Mouse (Mus musculus) heart, adult 8-10 months (tissue): ENCODE data around the gene Nek3. TPM values are rescaled to one million over a fixed set of nuclear protein-coding genes. Genes with fewer than 3 reads are reported as not detected.

ENCODE experiments used
- DNase-seq: peaks from one replicate; pipeline ENCODE4 v3.0.0; 2022; ENCODE audit warnings: low spot score
- total RNA-seq, 4 experiments: library from RNA; stranded (reverse); gene quantifications; 2 replicates each; pipeline ENCODE4 v1.2.4; 2022

Gene Nek3
- total RNA-seq = 1 to 10 TPM; 1.7 to 2.6 (median 1.8) TPM

DNA sequence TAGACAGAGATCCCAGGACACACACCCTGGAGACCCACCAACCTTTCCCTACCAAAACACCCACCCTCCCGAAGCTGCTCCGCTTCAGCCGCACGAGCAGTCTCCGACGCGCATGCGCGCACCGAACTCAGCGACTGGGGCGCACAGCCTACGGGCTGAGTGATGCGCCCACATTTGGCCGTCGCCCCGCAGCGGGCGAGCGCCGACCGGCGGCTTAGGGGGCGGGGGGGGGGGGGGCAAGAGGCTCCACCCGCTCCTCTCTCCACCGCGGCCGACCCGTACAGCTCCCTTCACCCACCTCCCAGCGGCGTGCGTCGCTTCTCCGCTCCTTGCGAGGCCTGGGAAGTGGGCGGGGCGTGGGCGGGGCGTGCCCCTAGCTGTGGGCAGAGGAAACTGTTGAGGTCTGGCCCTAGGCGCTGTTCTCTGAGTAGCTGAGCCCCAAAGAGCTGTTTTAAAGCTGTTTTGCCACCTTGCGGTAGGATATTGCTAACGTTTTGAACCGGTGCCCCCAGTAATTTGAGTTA, at the start of gene Nek3:
Gene Nek3 (minus strand): TSS at position 356 of the 524 bp plus-strand sequence.
- peak; percentile 73 for DNase-seq

DNA sequence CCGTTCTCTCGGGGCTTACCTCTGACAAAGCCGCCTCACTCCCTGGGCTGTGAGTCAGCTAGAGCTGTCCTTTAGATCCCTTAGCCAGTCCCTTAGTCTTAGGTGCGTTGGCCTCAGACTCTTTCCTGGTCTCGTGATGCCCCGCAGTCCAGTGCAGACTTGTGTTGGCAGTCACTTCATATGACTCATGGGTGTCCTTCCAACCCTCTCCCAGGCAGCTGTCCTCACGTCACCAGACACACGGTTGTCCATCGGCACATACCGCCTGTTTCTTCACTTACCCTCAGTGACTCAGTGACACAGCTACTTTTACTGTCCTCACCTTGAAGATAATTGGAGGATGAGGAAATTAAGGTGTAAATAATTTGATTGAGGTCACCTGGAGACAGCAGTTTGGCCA, 48.6 kb upstream of the Nek3 start:
- DNase-seq = peak; percentile 30

DNA sequence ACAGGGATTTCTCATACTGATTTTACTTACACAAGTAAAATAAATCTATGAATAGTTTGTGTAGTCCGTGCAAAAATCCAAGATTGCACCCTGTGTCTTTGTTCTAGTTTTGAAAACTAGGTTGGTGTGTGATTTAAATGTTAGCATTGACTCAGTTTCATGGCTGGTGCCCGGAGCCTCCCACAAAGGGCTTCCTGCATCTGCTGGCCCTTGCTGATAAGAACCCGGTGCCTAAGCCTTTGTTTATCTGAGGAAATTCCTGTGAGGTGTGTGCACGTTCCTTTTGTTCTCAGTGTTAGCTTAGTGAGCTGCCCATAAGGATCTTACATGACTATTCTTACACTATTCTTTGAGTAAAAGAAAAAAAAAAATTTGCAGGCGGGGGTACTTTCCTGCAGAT, 42.8 kb upstream of the Nek3 start:
- peak; percentile 36 for DNase-seq

DNA sequence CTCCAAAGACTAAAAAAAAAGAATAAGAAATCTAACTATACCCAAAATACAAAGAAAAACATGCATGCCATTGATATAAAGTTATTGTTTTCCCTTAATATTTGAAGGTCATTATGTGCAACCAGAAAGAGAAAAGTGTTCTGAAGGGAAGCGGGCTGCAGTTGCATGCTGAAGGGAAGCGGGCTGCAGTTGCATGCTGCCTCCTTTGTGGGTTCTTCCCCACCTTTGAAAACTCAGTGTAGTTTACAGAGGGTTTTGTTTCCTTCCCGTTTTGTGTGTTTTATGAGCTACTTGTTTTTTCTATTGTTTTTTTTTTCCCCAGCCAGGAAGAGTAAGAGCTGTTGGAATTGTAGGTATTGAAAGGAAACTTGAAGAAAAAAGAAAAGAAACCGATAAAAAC, 41.3 kb upstream of the Nek3 start:
- no peak for DNase-seq

DNA sequence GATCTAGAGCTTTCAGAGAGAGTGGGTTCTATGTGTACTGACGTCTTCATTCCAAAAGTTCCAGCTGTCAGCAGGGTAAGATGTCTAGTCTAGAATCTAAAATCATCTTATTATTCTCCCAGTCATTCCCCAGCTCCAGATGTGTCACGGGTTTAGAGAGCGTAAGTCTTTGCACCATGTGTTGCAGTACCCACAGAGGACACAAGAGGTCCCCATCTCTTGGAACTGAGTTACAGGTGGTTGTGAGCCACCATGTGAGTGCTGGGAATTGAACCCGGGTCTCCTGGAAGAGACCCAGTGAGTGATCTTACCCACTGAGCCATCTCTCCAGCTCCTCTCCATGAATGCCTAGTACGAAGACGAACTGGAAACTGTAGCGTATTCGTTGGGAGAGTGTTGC, 33.2 kb upstream of the Nek3 start:
- DNase-seq = no peak

DNA sequence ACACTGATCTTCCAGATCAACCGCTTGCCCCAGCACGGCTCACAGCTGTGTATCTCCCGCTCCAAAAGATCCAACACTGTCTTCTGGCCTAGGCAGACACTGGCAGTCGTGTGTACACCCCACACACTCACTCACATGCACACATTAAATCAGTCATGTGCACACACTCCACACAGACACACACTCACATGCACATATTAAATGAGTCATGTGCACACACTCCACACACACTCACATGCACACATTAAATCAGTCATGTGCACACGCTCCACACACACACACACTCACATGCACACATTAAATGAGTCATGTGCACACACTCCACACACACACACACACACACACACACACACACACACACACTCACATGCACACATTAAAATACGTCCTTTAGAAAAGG, 31.7 kb upstream of the Nek3 start:
- DNase-seq = no peak

DNA sequence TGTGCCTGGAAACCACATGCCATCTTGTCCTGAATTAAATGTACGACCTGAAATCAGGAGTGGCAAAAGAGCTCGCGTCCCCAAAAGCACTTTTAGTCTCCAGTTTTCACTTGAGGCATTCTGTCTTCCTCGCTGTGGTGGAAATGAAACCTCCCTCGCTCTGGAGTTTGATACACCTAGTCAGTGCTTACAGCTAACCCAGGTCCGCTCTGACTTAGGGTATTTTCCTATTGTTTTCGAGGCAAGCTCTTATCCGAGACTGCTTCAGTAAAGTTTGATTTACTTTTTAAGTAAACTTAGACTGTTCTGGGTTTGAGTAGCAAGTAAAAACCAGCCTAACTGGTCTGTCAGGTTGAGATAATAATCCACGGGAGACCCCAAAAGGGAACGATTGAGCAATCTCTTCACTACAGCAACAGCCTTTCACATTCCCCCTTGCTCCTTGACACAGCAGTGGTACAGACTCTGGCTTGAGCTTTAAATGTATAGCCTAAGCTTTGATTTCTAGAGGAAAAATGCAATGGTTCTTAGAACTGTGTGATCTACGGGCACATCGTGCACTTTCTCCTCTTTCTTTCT, 27.3 kb upstream of the Nek3 start:
- no peak for DNase-seq

DNA sequence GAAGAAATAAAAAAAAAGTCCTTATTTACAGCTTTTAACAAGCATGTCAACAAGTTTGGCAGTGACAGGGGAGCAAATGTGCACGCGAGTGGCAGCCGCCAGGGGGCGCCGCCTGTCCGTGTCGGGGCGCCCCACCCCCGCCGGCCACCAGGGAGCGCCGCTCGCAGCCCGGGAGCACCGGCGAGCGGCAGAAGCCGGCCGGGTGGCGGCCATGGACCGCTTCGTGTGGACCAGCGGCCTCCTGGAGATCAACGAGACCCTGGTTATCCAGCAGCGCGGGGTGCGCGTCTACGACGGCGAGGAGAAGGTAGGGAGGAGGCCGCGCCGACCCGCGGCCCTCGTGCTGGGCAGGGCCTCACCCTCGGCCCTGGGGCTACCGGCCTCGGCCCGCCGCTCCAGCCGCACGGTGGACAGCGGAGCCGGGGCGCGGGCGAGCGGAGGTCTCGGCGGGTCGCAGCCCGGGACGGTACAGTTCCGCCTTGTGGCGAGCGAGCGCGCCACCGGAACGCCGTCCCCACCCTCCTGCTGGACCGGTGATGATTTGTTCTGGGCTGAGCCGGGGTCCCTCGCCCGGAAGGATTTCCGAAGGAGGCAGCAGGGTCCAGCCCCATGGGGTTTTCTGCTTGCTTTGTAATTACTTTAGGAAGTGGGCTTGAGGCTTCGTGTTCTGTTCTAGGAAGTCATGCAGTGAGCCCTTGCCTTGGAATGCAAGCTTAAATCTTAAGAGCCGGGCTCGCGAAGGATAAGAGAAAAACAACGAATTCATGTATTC, 26.6 kb upstream of the Nek3 start, which contains the start of gene Vps36:
Gene Vps36 (plus strand): TSS at position 150 of the 772 bp plus-strand sequence.
- DNase-seq = peak; percentile 86

DNA sequence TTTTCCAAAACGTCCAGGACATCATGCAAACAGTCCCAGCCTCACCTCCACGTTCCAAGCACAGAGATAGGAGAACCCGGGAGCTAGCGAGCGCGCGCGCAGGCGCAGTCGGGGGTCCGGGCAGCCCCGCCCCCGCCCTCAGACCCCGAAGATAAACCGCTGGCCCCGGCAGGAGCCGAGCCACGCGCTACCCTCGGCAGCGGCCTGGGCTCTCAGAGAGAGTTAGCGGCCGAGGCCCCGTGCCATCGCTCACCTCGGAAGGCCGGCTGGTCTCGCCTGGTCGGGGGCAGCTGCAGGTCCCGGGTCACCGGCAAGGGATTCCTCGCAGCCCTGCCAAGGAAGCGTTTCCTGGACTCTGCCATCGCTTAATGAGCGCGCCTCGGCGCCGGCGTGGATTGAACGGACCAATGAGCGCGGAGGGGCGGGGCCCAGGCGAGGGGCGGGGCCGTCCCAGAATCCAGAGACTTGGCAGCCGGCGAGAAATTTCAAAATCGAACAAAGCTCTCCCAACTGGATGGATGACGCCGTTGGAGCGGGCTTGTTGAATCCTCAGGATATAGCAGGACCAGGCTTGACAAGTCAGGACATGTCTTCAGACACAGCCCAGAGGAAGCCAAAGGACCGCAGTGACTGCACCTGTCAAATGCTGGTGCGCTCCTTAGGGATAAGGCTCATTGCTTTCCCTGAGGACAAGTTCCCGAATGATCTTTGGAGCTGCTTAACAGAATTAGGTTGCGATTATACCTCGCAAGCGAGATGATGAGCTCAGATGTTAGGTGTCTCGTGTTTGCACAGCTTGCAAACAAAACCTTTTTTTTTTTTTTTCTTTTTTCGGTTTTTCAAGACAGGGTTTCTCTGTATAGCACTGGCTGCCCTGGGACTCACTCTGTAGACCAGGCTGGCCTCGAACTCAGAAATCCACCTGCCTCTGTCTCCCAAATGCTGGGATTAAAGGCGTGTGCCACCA, 19.5 kb upstream of the Nek3 start, which contains the start of gene Ckap2:
Gene Ckap2 (minus strand): TSS at position 389 of the 967 bp plus-strand sequence.
- peak; percentile 84 for DNase-seq

DNA sequence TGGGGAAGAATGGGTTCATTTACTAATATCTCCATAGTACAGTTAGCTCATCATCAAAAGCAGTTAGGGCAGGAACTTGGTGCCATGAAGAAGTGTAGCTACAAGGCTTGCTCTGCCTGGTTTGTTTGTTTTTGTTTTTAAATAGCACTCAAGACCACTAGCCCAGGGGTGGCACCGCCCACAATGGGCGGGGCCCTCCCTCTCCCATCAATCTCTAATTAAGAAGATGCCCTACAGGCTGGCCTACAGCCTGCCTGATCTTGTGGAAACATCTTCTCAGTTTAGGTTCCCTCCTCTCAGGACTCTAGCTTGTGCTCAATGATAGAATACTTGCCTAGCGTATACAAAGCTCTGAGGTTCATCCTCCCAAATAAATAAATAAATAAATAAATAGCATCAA, 18.6 kb upstream of the Nek3 start:
- DNase-seq = no peak

DNA sequence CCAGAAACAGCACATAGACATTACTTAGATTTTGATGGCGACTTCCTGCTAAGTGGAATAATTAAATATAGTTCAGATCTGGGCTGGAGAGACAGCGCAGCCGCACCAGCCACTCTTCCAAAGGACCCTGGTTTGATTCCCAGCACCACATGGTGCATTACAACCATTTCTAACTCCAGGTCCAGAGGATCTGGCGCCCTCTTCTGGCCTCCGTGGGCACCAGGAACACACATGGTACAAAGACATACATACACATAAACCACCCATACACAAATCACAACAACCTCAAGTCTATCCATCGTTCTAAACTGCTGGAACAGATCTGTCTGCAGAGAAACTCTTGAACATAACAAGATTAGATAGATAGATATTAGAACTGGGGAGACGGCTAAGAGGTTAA, 9.7 kb upstream of the Nek3 start:
- no peak for DNase-seq

DNA sequence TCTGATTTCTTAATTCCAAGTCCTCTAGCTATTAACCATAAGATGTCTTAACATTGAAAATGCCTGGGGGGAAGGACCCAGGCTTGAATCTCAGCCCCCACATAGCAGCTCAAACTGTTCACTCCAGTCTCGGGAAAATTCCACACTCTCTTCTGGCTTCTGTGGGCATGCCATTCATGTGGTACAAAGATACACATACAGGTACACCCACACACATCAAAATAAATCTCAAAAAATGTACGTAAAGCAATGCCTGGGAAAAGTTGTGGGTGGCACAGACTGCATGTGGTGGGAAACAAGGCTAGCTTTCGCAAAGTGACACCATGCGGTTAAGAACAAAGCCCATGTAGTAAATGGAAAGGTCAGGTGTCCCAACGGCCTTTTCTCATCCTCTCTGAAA, 2.9 kb upstream of the Nek3 start:
- DNase-seq = no peak

DNA sequence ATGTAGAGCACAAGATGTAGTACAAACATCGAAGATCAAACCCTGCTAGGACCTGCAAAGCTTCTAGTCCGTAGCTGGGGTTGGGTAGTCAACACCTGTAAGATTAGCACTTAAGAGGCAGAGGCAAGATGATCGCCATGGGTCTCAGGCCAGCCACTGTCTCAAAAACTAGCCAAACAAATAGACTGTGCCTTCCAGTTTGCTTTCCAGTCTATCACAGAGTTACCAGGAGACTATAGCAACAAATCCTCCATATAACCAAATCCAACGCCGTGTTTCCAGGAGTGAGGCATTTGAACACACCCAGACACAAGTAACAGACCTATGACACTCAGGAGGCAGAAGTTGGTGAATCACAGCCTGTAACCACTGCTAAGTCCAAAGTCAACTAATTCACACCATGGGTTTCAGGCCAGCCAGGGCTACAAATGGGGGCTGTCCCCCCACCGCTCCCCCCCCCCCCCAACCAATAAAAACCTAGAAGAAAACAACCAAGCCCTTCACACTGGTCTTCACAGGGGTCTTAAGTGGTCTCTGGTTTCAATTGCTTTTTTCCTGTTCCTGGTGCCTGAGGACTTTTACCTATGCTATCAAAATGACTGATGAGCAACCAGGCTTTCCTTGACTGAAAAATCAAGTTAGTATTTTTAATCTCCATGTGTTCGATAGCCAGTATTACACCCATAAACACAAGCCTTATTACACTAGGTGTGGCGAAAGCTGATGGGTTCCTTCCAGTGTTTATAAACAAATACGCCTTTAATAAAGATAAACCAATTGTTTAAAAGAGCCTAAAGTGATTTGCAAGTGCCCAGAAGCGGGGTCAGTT, 770 bp downstream of the Nek3 start:
- no peak for DNase-seq

DNA sequence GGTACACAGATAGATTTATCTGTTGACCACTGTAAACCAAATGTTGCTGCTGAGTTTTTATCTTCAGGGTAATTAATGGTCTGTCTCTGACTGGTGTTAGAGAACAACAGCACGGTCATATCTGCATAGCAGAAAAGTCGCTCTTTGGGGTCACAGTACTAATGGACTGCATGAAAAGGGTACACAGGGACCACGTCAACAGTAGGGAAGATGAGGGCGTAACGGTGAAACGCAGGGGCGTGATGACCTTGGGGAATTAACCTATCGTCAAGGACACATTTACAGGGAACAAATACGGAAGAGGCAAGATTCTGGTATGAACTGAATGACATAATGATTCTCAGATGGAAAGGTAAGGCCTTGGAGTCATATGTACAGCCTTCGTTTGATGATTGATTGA, 1.8 kb downstream of the Nek3 start:
- no peak for DNase-seq

DNA sequence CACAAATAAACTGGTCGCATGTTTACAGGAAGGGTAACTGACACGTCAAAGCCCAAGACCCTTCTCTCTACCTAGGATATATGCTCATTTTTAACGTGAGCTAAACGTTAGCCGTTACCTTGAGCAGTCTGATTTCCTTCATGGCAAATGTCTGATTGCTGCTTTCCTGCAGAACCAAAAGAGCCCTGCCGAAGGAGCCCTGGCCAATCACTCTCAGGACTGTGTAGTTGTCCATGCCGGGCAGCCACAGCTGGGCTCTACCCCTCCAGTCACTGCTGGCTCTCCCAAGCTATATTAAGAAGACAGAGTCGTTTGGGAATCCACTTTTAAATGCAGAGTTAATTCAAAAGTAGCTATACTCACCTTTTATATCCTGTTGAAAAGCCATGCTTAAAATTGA, 4.0 kb downstream of the Nek3 start:
- DNase-seq = no peak

DNA sequence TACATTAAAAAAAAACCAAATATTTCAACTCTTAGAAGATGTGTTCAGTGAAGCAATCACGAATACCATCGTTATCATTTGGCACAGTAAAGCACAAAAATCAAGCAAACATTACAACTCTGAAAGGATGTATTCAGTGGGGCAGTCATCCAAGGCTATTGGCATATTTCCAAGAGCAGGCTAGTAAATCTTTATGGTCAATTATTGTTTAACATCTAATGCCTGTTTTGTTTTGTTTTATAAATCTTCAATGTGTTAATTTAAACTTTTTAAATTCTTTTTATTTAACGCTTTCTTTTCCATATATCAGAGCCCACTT, 15.9 kb downstream of the Nek3 start:
- no peak for DNase-seq

DNA sequence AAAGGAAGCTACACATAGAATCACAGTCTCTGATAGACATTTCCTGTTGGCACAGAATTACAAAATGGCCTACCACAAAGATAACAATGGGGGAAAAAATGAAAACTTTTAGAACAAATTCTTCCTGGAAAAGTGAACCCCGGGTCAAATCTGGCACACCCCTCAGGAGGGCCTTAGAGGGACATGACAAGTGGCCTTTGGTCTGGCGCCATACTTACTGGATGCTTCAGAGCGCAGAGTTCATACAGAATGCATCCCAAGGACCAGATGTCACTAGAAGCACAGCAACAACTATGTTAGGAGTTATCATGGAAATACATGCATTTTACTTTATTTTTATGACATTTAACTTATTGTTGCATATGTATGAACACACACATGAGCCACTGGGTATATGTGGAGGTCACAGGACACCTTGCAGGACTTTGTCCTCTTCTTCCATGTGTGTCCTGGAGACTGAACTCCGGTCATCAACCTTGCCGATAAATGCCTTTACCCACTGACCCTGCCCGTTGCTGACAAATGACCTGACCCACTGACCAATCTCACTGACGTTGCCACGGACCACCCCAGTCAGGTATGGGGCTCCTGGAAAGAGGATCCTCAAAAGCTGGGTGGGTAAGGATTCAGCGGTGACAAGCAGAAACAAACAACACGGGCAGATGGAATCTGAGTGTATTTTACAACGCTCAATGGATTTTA, 16.4 kb downstream of the Nek3 start:
- no peak for DNase-seq

DNA sequence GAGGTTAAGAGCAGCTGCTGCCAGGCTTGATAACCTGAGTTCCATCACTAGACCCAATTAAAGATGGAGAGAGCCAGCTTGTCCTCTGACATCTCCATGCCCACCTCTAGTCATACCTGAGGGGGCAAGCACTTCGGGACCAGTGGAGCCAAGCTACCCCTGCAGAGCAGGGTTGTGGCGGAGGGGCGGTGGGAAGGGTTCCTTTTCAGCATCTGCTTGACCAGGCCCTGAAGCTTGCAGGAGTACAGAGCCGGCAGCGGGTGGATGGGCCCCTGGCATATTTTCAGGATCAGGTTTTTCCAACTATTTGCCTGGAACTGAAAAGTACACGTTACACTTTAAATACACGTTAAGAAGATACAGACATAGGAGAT, 17.9 kb downstream of the Nek3 start:
- DNase-seq = no peak

DNA sequence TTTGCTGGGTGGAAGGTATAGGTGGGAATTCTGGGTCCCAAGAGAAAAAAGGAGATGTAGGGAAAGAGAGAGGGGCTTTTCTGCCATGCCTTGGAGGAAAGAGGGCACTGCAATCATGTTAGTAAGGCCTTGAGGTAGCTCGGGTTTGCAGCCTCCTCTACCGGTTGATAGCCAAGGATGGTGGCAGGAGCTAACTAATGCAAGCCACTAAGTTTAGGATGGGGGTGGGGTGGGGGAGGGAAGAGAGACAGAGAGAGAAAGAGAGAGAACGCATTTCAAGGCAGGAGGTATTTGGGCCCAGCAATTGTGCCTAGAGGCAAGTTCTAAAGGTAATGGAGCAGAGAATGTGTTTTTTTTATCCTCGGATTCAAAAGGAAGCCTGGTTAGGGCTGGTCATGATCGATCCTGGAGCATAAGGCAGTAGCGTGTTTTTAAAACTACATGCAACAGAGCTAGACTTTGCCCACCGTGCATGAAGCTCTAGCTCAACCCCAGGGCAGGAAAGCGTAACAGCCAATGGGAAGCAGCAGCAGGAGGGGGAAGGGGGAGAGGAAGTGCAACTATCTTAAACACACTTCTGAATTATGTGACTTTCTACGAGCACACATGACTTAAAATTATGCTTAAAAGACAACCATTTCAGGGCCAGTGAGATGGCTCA, 18.4 kb downstream of the Nek3 start:
- DNase-seq = no peak

DNA sequence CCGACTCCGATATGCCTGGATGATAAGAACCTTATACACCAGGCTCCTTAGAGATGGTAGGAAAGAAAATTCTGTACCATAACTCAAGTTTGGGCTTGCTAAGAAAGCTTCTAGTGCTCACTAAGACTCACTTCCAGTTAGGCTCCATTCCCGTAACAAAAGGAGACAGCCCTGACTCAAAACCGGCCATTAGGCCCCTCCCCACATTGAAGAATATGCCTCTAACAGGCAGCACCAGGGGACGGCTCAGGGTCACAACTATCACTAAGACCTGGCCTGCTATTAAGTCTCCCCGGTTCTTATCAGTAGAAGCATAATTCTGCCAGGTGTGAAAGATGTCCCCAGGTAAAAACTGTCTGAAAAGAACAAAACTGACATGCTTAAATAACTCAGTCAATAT, 20.4 kb downstream of the Nek3 start:
- DNase-seq = no peak
